Mouse (Mus musculus) heart, postnatal 4 days (tissue): ENCODE measurements around the gene Sema4d. TPM values are rescaled to one million over a fixed set of nuclear protein-coding genes. Genes with fewer than 3 reads are reported as not detected.

Experiments used
- DNase-seq: peaks from one replicate; pipeline ENCODE4 v3.0.0; 2021
- total RNA-seq, 2 experiments: library from RNA; stranded (reverse); gene quantifications; 2 replicates each; pipeline ENCODE4 v1.2.3; 2021

Gene Sema4d
- total RNA-seq, 2 experiments from 2014 or later = 54.7 to 61.4 TPM

- DNase-seq = no peak
Measured at GRCm38 (mm10) chr13:51752346-51753167, 41.0 kb downstream of the Sema4d start.

DNA sequence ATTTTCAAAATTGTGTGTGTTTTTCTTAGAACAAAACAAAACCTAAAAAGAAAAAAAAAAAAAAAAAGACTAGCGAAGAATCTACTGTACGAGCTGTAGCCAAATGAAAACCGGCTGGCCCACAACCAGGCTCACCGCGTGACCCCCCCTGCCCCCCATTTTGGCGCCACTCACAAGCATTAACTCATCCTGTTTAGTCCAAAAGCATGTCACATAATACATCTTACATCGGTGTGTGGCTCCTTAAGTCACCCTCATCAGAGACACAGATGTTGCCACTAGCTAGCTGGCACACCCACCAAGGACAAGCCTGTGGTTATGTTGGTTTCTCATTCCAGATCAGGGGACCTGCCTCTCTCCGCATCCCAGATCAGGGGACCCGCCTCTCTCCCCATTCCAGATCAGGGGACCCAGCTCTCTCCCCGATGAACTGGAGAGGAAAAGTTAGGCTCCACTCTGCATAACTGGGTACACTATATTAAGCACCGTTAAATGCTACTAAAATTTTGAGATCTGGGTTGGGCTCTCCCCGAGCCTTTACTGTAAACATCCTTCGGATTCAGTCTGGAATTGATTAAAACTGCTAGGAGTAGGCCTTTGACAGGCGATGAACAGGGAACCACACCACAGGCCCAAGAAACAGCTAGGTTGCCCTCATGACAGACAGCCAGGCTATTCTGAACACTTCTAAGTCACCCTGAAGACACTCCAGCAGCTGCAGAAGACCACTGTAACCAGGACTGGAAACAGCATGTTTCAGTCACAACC, 43.8 kb downstream of the Sema4d start:
- DNase-seq = no peak

GRCm38 (mm10) chr13:51748009-51748552, 45.5 kb downstream of the Sema4d start:
- DNase-seq = peak; percentile 64

DNA sequence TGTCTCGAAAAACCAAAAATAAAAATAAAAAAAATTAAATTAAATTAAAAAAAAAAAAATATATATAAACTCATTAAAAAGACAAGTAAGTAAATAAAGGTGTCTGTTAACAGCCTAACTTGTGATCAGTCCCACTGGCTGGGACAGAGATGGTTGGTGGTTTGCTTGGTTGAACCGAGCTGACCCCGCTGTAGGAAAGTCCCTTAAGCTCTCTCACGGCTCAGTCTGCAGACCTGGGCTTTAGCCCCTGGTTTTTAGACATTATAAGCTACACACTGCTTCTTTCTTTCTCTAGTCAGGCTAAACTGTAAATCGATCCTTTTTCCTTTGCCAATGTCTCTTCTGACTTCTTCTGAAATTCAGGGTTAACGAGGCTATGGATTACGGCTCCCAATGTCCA, 46.5 kb downstream of the Sema4d start:
- no peak for DNase-seq

DNA sequence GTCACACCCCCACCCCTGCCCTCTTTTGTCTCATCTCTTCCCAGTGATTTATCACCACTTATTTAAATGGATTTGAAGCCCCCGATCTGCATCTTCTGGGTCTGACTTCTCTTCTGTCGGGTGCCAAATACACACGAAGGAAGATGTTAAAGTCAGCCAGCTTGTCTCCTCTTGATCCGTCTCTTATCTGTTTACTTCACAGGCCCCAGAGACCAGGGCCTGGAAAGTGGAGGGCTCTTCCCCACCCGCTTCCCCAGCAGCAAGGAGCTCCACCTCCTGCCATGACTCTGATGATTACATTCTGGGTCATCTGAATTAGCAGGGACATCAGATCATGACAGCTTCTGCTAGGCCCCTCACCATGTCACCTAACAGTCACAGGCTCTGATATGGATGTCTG, 47.7 kb downstream of the Sema4d start:
- no peak for DNase-seq

DNA sequence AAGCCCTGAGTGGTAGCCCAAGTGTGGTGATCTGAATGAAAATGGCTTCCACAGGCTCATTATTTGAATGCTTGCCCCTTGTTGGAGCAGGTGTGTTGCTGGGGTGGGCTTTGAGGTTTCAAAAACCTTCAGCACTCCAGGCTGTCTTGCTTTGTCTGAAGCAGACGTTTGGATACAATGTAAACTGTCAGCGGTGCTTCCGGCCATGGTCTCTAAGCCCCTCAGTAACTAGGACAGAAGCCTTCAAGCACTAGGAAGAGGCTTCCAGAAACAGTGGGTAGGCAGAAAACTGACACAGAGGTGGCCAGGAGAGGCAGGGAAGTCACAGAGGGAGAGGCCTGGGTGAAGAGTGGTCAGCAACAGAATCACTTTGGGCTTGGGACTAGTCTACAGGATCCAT, 49.7 kb downstream of the Sema4d start:
- DNase-seq = no peak

GRCm38 (mm10) chr13:51742551-51743052, 50.9 kb downstream of the Sema4d start:
- DNase-seq = no peak

DNA sequence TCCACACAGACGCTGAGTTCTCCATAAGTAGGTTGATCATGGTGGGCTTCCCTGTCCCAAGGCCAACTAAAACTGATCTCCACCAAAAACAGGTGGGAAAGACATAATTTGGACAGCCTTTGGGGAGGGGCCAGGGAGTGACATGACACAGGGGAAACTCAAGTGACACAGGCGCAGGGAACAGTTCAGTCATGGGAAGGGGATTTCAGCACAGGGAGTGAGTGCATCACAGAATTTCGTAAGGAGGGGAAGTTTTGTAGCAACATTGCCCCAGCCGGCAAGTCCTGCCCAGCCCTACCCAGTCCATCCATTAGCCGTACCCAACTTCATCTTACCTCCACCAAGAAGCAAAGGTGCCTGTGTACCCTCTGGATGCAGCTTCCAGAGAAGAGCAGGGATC, 52.8 kb downstream of the Sema4d start:
- no peak for DNase-seq

DNA sequence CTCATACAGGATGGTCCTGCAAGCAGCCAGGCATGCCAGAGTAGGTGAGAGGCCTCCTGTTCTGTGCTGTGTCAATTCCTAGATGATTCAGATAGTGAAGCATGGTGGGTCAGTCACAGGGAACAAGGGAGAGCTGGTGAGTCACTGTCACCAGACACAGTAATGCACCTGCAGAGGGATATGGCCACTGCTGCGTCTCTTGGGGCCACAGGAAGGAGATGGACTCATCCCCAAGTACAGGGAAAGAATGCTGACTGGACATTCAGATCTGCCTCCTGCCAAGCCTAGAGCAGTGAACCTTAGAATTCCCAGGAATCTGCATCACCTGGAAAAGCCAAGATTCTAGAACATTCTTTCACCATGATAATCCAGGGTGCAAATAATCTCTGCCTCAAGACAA, 53.8 kb downstream of the Sema4d start:
- DNase-seq = no peak

DNA sequence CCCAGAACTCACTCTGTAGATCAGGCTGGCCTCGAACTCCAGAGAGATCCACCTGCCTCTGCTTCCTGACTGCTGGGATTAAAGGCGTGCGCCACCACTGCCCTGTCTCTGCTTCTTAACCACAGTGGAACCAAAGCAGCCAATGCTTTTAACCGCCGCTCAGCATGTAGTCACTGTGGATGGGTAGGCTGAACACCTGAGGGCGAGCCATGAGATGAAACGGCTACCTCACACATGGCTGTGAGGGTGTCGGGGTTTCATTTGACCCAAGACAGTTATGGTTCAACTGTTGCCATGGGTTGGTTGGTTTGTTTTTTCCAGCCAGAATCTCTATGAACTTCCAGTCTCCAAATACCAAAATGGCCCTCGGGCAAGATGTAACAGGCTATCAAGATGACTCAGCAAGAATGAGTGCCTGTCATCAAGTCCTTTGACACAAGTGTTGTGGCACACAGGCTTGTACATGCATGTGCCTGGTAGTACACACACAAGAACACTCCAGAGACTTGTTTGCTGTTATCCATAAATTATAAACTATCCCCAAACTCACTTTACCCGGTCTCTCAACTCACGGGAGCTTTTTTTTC, 54.9 kb downstream of the Sema4d start:
- no peak for DNase-seq

GRCm38 (mm10) chr13:51737949-51738513, 55.5 kb downstream of the Sema4d start:
- no peak for DNase-seq

DNA sequence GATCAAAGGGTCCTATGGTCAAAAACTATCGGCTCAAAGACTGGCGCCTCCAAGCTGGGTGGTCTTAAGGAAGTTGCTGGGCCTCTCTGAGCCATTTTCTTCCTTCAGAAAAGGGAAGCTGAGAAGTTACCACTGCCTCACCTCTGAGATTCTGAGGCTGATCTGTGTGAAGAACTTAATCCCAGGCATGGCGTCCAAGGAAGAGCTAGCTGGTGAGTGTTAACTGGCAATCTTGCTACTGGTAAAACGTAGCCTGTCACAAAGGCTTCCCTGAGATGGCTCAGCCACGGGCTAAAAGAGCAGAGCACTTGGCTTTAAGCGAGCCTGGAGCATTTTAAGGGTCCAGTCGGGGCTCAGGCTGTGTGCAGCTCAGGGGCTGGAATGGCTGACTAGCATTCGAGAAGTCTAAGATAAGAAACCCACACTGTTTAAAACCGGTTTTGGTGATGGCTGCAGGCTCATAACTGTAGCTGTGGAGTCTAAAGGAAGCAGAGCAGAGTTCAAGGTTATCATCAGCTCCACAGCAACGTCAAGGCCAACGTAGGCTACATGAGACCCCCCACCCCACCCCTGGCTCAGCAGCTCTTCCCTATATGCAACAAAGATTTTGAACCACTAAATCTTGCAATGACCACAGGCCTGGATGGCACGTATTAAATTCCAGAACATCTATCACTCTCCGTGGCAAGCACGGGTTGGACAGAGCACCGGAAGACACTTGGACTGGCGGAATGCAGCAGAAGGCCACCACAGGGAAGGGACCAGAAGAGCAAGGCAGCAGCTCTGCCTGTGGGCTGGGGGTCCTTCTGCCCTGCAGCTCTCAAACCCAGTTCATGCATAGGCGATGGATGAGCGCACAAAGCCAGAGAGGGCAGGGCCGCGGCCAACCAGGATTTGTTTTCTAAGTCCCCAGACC, 56.3 kb downstream of the Sema4d start:
- DNase-seq = no peak

DNA sequence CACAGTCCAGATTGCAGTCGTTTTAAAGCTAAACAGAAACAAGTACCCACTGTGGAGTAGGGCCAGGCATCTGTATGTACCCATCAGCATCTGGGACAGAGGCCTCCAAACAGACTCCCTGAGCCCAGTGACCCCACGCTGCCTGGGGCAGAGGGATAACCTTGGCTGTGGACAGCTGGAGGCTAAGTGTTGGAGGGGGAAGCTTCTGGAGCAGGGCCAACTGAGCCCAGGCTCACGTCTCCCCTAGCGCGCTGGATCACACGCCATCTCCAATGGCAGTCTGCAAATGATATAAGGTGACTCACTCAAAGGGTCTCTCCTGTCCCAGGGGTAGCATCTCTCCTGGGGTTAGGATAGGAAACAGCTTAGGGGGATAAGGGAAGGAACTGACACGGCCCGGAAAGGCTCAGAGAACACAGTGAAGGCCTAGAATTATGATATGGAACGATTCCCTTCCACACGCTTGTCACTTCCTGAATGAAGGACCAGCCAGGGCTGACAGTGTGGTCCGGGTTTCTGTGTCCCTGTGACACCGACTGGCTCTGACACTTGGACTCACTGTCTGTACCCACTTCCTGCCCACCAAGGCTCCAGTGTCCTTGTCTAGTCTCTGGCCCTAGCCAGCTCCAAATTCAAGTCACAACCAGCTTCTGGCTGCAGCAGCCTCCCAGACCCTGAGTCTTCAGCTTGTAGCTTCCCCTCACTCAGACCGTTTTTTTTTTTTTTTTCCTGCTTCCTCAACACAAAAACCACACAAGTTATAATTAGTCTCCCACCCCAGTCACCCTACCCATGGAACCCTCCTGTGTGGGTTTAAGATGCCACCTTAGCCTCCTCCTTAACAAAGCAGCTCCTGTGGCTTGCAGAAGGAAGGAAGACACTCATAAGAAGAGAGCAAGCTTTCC, 57.3 kb downstream of the Sema4d start:
- DNase-seq = peak; percentile 40

DNA sequence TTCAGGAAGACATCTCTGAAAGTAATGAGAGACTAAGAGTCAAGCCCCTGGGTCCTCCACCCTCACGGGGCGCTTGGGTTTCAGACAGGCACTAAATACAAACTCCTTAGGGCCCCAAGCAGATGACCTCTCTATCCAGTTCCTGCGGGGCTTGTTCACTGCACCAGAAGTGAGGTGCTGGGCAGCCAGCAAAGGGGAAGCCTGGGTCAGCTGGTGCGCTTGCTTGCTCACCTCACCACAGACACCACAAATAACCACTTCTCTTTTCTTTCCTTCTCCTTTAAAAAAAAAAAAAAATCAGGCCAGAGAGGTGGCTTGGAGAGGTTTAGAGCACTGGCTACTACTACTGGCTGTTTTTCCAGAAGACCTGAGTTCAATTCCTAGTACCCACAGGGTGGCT, 59.0 kb downstream of the Sema4d start:
- no peak for DNase-seq

GRCm38 (mm10) chr13:51732097-51732664, 61.4 kb downstream of the Sema4d start:
- DNase-seq = no peak

- no peak for DNase-seq
Measured at GRCm38 (mm10) chr13:51731474-51731873, 62.1 kb downstream of the Sema4d start.

DNA sequence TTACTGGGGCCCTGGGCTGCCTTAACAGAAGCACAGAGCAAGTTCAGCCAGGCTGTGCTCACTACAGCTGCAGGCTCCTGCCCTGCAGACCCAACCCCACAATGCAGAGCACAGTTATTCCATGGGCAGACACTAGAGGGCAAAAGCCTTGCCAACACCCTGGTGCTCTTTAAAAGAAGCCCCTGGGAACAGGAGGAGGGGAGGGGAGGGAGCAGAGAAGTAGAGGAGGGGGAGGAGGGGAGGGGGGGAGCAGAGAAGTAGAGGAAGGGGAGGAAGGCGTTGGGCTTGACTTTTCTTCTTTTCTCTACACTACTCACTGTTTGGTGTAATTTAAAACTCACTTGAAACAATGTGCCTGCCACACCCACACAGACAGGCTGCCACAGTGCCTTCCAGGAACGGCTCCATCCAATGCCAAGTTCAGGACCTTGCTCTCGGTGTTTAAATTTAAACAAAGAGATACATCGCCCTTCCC, 63.6 kb downstream of the Sema4d start:
- peak; percentile 32 for DNase-seq

DNA sequence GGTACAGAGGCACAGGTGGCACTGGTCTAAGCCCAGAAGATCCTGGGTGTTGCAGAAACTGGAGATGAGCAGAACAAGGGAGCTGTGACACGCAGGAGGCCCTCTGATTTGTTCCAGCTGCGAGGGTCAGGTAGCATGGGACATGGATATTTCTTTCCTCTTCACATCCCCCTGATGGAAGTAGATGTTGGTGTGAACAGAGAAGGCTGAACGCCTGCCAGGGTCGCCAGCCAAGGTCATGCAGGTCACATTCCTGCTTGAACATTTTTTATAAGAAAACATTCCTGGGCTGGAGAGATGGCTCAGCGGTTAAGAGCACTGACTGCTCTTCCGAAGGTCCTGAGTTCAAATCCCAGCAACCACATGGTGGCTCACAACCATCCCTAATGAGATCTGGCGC, 66.2 kb downstream of the Sema4d start:
- peak; percentile 38 for DNase-seq

DNA sequence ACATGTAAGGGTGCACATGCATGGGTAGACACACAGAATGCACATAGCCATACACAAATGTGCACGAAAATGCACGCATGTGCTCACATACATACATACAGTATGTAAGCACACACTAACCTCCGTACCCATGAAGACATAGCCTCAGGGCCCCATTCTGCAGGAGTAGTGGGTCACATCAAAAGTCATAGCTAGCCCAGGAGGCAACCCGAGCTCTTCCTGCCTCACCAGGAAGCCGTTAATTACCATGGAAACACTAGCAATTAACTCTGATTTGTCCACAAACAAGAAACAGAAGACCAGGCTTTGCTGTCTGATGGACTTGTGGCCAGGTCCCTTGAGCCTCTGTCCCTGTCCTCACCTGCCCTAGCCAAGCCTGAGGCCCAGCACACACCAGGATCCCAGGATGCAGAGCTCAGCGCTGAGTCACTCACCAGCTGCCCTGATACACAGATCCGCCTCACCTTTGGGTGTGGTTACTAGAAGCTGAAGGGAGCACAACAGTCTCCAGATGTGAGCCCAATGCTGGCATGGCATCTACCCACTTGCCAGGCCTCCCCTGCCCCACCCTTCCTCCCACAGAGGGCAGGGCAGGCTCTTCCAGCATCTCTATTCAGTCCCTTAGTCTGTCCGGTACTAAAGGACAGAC, 67.5 kb downstream of the Sema4d start:
- DNase-seq = no peak
